Mouse (Mus musculus): ENCODE data around the gene Prorsd1. TPM values are rescaled to one million over a fixed set of nuclear protein-coding genes. Genes with fewer than 3 reads are reported as not detected.

Prorsd1 gene
- 36.2 TPM for polyA plus RNA-seq (2014; fragmentation: Illumina TruSeq; extraction: RNeasy Lipid Tissue Mini Kit (QIAGEN cat#74804); ENCODE audit: low replicate concordance)

DNA sequence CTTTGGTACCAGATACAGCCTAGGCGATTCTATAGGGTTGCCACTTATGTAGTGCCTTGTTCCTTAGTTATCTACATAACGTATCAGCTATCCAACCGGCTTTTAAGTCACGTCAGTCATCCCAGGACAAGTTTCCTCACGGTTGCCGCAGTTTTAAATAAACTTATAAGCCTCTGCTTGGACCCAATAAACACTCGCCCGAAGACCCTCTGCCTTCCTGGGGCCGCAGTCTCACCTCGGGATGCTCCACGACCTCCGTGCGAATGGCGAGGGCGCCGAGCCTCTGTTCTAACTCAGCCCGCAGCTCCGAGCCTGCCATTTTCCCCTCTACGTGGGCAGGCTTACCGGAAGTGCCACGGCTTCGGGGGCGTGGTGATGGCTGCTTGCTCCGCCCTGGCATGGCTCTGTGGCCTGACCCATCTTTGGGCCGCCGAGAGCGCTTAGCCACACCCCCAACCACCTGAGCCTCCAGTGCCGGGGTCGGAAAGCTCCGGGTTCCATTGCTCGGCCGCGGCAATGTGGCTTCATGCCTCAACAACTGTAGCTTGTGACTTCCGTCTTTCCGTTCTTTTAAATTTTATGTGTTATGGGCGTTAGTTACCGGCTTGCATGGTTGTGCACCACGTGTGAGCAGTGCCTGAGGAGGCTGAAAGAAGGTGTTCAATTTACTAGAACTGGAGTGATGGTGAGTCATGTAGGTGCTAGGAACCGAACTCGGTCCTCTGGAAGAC is at the start of gene Prorsd1:
TSS of gene Prorsd1 (minus strand) at position 352 of the 731 bp plus-strand sequence.

DNA sequence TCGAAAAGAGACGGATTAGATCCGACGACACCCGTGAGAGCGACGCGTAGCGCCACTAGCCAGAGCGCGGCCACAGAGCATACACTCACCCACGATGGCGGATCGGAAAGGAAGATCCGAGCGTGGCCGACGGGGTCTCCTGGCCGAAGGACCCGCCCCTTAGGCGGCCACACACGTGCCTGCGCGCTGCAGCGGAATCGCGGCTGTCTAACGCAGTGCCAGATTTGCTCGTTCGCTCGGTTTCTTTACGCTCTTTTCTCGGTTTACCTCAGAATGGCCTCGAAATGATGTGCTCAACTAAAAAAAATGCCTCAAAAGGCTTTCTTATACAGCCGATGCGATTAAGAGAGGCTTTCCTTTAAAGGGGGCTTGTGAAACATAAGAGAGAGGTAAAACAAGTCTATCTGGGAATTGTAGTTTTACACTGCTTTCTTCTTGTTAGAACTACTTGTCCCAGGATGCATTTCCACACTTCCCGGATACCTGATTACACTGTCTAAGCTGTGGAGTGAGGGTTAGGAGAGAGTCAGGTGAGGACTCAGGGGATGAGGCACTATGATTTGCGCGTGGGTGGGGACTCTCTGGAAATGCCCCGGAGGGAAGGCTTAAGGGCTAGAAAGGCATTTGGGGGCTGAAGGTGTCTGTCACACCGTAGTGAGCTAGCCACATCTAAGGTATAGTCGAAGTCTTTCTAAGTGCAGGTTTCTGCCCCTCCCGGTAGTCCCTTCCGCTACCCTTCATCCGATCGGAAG is 33.1 kb upstream of the Prorsd1 start, which contains the start of the genes Clhc1 and Rps27a:
TSS of gene Clhc1 (plus strand) at position 199 of the 752 bp plus-strand sequence.
TSS of gene Rps27a (minus strand) at position 358 of the 752 bp plus-strand sequence.

DNA sequence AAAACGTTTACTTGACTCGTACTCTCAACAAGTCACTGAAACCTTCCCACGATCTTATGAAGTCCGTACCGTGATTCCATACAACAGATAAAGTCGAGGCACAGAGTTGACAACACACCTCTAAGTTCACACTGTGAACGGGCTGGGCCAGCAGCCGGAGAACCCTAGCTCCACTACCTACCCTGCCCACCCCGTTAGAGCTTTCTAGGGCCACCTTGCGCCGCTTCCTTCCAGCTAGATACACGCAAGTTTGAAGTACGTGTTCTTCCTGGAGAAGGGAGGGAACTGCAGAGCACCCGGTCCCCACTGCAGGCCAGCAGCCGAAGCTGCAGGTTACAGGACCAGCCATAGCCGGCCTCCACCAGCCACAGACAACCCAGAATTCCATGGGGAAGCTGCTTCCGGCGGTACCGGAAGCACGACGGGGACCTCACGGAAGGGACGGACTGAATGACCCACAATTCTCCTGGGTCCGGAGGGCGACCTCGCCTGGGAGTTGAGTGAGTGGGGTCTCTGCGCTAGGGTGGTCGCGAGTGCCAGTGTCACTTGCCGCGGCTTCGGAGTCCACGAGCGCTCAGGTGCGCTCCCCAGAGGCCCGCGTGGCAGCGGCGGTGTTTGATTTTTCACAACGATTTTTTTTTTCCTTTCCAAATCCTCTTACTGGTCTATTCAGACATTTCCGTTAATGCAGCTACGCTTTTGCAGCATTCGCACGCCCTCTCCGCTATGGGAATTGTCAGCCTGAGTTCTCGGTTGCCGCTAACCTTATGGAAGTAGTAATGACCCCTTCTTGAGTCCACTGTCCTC is 11.4 kb upstream of the Prorsd1 start, which contains the start of gene Mtif2:
TSS of gene Mtif2 (plus strand) at position 421 of the 807 bp plus-strand sequence.

Other genes starting within 250 kb of the Prorsd1 start
- gene Ccdc88a, start 141.4 kb downstream of the Prorsd1 start, polyA plus RNA-seq (2014; fragmentation: Illumina TruSeq; extraction: RNeasy Lipid Tissue Mini Kit (QIAGEN cat#74804); ENCODE audit: low replicate concordance) = 4.5 TPM
- gene Mtif2, start 11.4 kb upstream of the Prorsd1 start, polyA plus RNA-seq (2014; fragmentation: Illumina TruSeq; extraction: RNeasy Lipid Tissue Mini Kit (QIAGEN cat#74804); ENCODE audit: low replicate concordance) = 86.0 TPM
- gene Clhc1, start 32.9 kb upstream of the Prorsd1 start, polyA plus RNA-seq (2014; fragmentation: Illumina TruSeq; extraction: RNeasy Lipid Tissue Mini Kit (QIAGEN cat#74804); ENCODE audit: low replicate concordance) = 0.74 TPM
- gene Rps27a, start 33.1 kb upstream of the Prorsd1 start, polyA plus RNA-seq (2014; fragmentation: Illumina TruSeq; extraction: RNeasy Lipid Tissue Mini Kit (QIAGEN cat#74804); ENCODE audit: low replicate concordance) = 1,022 TPM
- 160 TPM for gene Rtn4, start 177.9 kb upstream of the Prorsd1 start, polyA plus RNA-seq (2014; fragmentation: Illumina TruSeq; extraction: RNeasy Lipid Tissue Mini Kit (QIAGEN cat#74804); ENCODE audit: low replicate concordance)

Measured in small intestine, adult 10 weeks (tissue).